Mouse (Mus musculus) forebrain, embryonic 15.5 days (tissue): ENCODE results near the gene Tmem158. TPM values are rescaled to one million over a fixed set of nuclear protein-coding genes. Genes with fewer than 3 reads are reported as not detected.

Experiments used
- ATAC-seq: fragments of 200-750 bp; cut with Nextera tagmentation; replicated peaks from 2 replicates; pipeline ENCODE4 v1.8.0; 2017; ENCODE audit warnings: mild to moderate bottlenecking, moderate TSS enrichment, moderate library complexity
- H3K27ac ChIP-seq: fragments of 300-500 bp; sonication (generic); replicated peaks from 2 replicates; pipeline ENCODE4 v1.5.1; 2015; ENCODE audit warnings: mild to moderate bottlenecking, inconsistent platforms
- H3K27me3 ChIP-seq: fragments of 300-500 bp; sonication (generic); 2 replicates; pipeline ENCODE4 v1.6.1; 2015; ENCODE audit warnings: inconsistent platforms
- H3K36me3 ChIP-seq: fragments of 300-500 bp; sonication (generic); 2 replicates; pipeline ENCODE4 v1.6.1; 2015; ENCODE audit warnings: mild to moderate bottlenecking, inconsistent platforms
- H3K4me1 ChIP-seq: fragments of 300-500 bp; sonication (generic); 2 replicates; pipeline ENCODE4 v1.6.1; 2015; ENCODE audit warnings: inconsistent platforms
- H3K4me2 ChIP-seq: fragments of 300-500 bp; sonication (generic); replicated peaks from 2 replicates; pipeline ENCODE4 v1.6.1; 2015; ENCODE audit warnings: mild to moderate bottlenecking, inconsistent platforms
- H3K4me3 ChIP-seq: fragments of 300-500 bp; sonication (generic); 2 replicates; pipeline ENCODE4 v1.5.1; 2015; ENCODE audit warnings: mild to moderate bottlenecking, inconsistent platforms
- H3K9ac ChIP-seq: fragments of 300-500 bp; sonication (generic); replicated peaks from 2 replicates; pipeline ENCODE4 v1.6.1; 2015; ENCODE audit warnings: mild to moderate bottlenecking, inconsistent platforms
- H3K9me3 ChIP-seq: fragments of 300-500 bp; sonication (generic); 2 replicates; pipeline ENCODE4 v1.6.1; 2016; ENCODE audit warnings: inconsistent platforms
- WGBS: fragments of 180-500 bp; shearing (Covaris S2); methylation state at CpG from one replicate; pipeline ENCODE4 v1.1.7; 2015; ENCODE audit warnings: mixed read lengths; 5-methylcytosine and 5-hydroxymethylcytosine counted together
- polyA plus RNA-seq: library from polyadenylated mRNA; unstranded; fragments of >200 nt; fragmentation: Nextera tagmentation; extraction: Ambion mirVana; gene quantifications from 2 replicates; pipeline ENCODE4 v1.2.1, GENCODE M21; 2015

Gene Tmem158
- polyA plus RNA-seq, 1 experiment from 2014 or later, result 36.0 TPM

- H3K36me3 ChIP-seq, result no peaks in the 10 kb centered on the region
- peak within 1 kb of the TSS; percentile 32 for H3K4me2 ChIP-seq
- peak within 1 kb of the TSS; percentile 12 for H3K4me3 ChIP-seq
- H3K27ac ChIP-seq, result no peak within 1 kb of the TSS
- H3K4me1 ChIP-seq, result peaks cover 4% of the 10 kb centered on the region; the same call in 1 of the 2 replicates
- H3K27me3 ChIP-seq, result peaks cover 16% of the 10 kb centered on the region
- WGBS, result 7% methylated on average over 44 of the region's 45 CpGs
- no peaks in the 10 kb centered on the region for H3K9me3 ChIP-seq
- no peak within 1 kb of the TSS for H3K9ac ChIP-seq
- no peak for ATAC-seq
These were observed 44.7 kb downstream of the Tmem158 start, which contains the start of gene Cdcp1 for GRCm38 (mm10) chr9:123215621-123216440. Gene Cdcp1 (minus strand): TSS chr9:123216038.

GRCm38 (mm10) chr9:123213371-123213770, 47.2 kb downstream of the Tmem158 start:
- Histone ChIP-seq H3K4me2 (no peak overlapping the region), H3K27ac (no peak overlapping the region), H3K4me3 (no peak overlapping the region), H3K9ac (no peak overlapping the region), H3K27me3 (peaks cover 16% of the 10 kb centered on the region), H3K36me3 (no peaks in the 10 kb centered on the region), H3K4me1 (peaks cover 4% of the 10 kb centered on the region; the same call in 1 of the 2 replicates), H3K9me3 (no peaks in the 10 kb centered on the region)
- WGBS, result 81% methylated on average over 9 of the region's 9 CpGs
- ATAC-seq, result no peak

Other genes starting within 250 kb of the Tmem158 start
- 19.4 and 24.1 TPM in 2 replicates for gene Tmem42, start 239.4 kb downstream of the Tmem158 start, polyA plus RNA-seq
- 0.78 and 0.95 TPM in 2 replicates for gene Tgm4, start 226.0 kb downstream of the Tmem158 start, polyA plus RNA-seq
- 80.8 and 81.0 TPM in 2 replicates for gene Zdhhc3, start 147.6 kb downstream of the Tmem158 start, polyA plus RNA-seq
- gene Exosc7, start 147.5 kb downstream of the Tmem158 start, polyA plus RNA-seq, result 92.6 and 98.2 TPM in 2 replicates
- gene Clec3b, start 109.8 kb downstream of the Tmem158 start, polyA plus RNA-seq, result 0.32 and 0.98 TPM in 2 replicates
- gene Cdcp1, start 44.7 kb downstream of the Tmem158 start, polyA plus RNA-seq, result 0.09 TPM in 1 of 2 replicates, not detected in the other
- 861 and 924 TPM in 2 replicates for gene Lars2, start 106.2 kb upstream of the Tmem158 start, polyA plus RNA-seq
- gene Limd1, start 217.9 kb upstream of the Tmem158 start, polyA plus RNA-seq, result 18.0 and 19.8 TPM in 2 replicates